Mouse (Mus musculus) heart, postnatal 10 days (tissue): ENCODE results near the gene Pcf11. TPM values are rescaled to one million over a fixed set of nuclear protein-coding genes. Genes with fewer than 3 reads are reported as not detected.
A peak's percentile ranks its signal among the peaks of the same experiment; 100 is the strongest.

Experiments used
- DNase-seq, 2 experiments: peaks; one replicate each; pipeline ENCODE4 v3.0.0; 2021
- intact Hi-C: fragments of 180-260 bp; cut with DNase I; formaldehyde crosslinking; loops from one replicate; pipeline ENCODE4 v1.15.1; 2025
- total RNA-seq, 2 experiments: library from RNA; stranded (reverse); gene quantifications; 2 replicates each; pipeline ENCODE4 v1.2.3; 2021

Pcf11 gene
- total RNA-seq, 2 experiments from 2014 or later = 28.6 to 39.2 TPM

- intact Hi-C loops = loop anchor here (2.0 to 5.0 kb wide), 2 partner anchors 16 to 90 kb away; no protein-coding TSS in a partner anchor
- no peak for DNase-seq
Observed at GRCm38 (mm10) chr7:92642358-92642757, 27.4 kb downstream of the Pcf11 start.

- intact Hi-C loops = loop anchor here (10.0 kb wide), 1 partner anchor 327 kb away; no protein-coding TSS in a partner anchor
Observed at GRCm38 (mm10) chr7:92638050-92638449, 31.7 kb downstream of the Pcf11 start.

GRCm38 (mm10) chr7:92637021-92637625 is 32.6 kb downstream of the Pcf11 start, which contains the start of gene Ankrd42:
Gene Ankrd42 (minus strand): TSS chr7:92637142.
- intact Hi-C loops = loop anchor here (2.0 to 10.0 kb wide), 3 partner anchors 104 to 328 kb away; partner anchors contain the start of gene Rab30
- peak; percentile 94 to 96 for DNase-seq

More at GRCm38 (mm10) chr7:92638050-92638449, 31.7 kb downstream of the Pcf11 start:
- no peak for DNase-seq

- intact Hi-C loops = loop anchor here (2.0 to 10.0 kb wide), 3 partner anchors 104 to 328 kb away; partner anchors contain the start of gene Rab30
- DNase-seq = no peak
Observed at GRCm38 (mm10) chr7:92636295-92637011, 33.3 kb downstream of the Pcf11 start.

- DNase-seq = peak; percentile 20 to 33
- intact Hi-C loops = loop anchor here (2.0 to 10.0 kb wide), 2 partner anchors 239 to 335 kb away; no protein-coding TSS in a partner anchor
Observed at GRCm38 (mm10) chr7:92630167-92630566, 39.6 kb downstream of the Pcf11 start.

GRCm38 (mm10) chr7:92624488-92624887 is 45.2 kb downstream of the Pcf11 start:
- intact Hi-C loops = loop anchor here (2.0 kb wide), 1 partner anchor 242 kb away; no protein-coding TSS in a partner anchor
- no peak for DNase-seq

- intact Hi-C loops = no loop called here
- no peak for DNase-seq
Observed at GRCm38 (mm10) chr7:92610830-92611229, 58.9 kb downstream of the Pcf11 start.

- no peak for DNase-seq
- intact Hi-C loops = loop anchor here (1.0 kb wide), 1 partner anchor 8 kb away; no protein-coding TSS in a partner anchor
Observed at GRCm38 (mm10) chr7:92604961-92605360, 64.8 kb downstream of the Pcf11 start.

Other genes starting within 250 kb of the Pcf11 start
- 10 to 100 TPM; 33.8 to 36.9 TPM for gene Ccdc90b, start 108.8 kb downstream of the Pcf11 start, total RNA-seq
- 1 to 10 TPM; 1.9 to 2.1 TPM for gene Ankrd42, start 32.8 kb downstream of the Pcf11 start, total RNA-seq
- 10 to 100 TPM; 17.3 to 18.6 TPM for gene Rab30, start 71.7 kb upstream of the Pcf11 start, total RNA-seq
- 1 to 10 TPM; 2.2 to 3.0 TPM for gene Ddias, start 204.3 kb upstream of the Pcf11 start, total RNA-seq
- gene Prcp, start 204.5 kb upstream of the Pcf11 start, total RNA-seq = 10 to 100 TPM; 58.1 to 62.3 TPM